Mouse (Mus musculus): ENCODE measurements at regions not wholly inside any gene's neighbourhood (a gene's known extent, or its start where the extent isn't known, plus 50 kb on each side); places are given as distances from the start of the nearest gene placed in this dataset.
A peak's percentile ranks its signal among the peaks of the same experiment; 100 is the strongest.

- DNase-seq: no peak
- intact Hi-C loops (cut with DNase I): no loop called here
Observed at GRCm38 (mm10) chr3:37997998-37998397, 273.7 kb upstream of the Gm5148 start.

GRCm38 (mm10) chr3:37989992-37990391 lies 265.7 kb upstream of the Gm5148 start:
- DNase-seq: no peak
- intact Hi-C loops (cut with DNase I): no loop called here

- intact Hi-C loops (cut with DNase I): no loop called here
- no peak for DNase-seq
Observed at GRCm38 (mm10) chr3:37987775-37988505, 263.6 kb upstream of the Gm5148 start.

GRCm38 (mm10) chr3:37987007-37987774 lies 262.9 kb upstream of the Gm5148 start:
- DNase-seq: no peak
- intact Hi-C loops (cut with DNase I): no loop called here

GRCm38 (mm10) chr3:37984706-37985105 lies 260.4 kb upstream of the Gm5148 start:
- intact Hi-C loops (cut with DNase I): no loop called here
- no peak for DNase-seq

GRCm38 (mm10) chr3:37981481-37982180 lies 257.3 kb upstream of the Gm5148 start:
- no peak for DNase-seq
- intact Hi-C loops (cut with DNase I): no loop called here

GRCm38 (mm10) chr3:37979871-37980270 lies 255.6 kb upstream of the Gm5148 start:
- intact Hi-C loops (cut with DNase I): loop anchor here (5.0 to 10.0 kb wide), 3 partner anchors 43 to 222 kb away; no protein-coding TSS in a partner anchor
- peak in 1 of 2 experiments; percentile 31 for DNase-seq

- intact Hi-C loops (cut with DNase I): loop anchor here (5.0 to 10.0 kb wide), 3 partner anchors 41 to 224 kb away; no protein-coding TSS in a partner anchor
Observed at GRCm38 (mm10) chr3:37978481-37978880, 254.2 kb upstream of the Gm5148 start.

GRCm38 (mm10) chr3:37977453-37977852 lies 253.2 kb upstream of the Gm5148 start:
- no peak for DNase-seq
- intact Hi-C loops (cut with DNase I): loop anchor here (5.0 to 10.0 kb wide), 3 partner anchors 40 to 225 kb away; no protein-coding TSS in a partner anchor

More at GRCm38 (mm10) chr3:37978481-37978880, 254.2 kb upstream of the Gm5148 start:
- DNase-seq: peak; percentile 82 to 86

- DNase-seq: peak; percentile 82 to 83
- intact Hi-C loops (cut with DNase I): loop anchor here (5.0 to 10.0 kb wide), 3 partner anchors 39 to 226 kb away; no protein-coding TSS in a partner anchor
Observed at GRCm38 (mm10) chr3:37976566-37976965, 252.3 kb upstream of the Gm5148 start.

GRCm38 (mm10) chr3:37975194-37975756 lies 251.0 kb upstream of the Gm5148 start:
- peak in 1 of 2 experiments; percentile 5 for DNase-seq
- intact Hi-C loops (cut with DNase I): loop anchor here (5.0 to 10.0 kb wide), 3 partner anchors 38 to 227 kb away; no protein-coding TSS in a partner anchor

- intact Hi-C loops (cut with DNase I): loop anchor here (10.0 kb wide), 1 partner anchor 142 kb away; no protein-coding TSS in a partner anchor
- DNase-seq: no peak
Observed at GRCm38 (mm10) chr3:37972931-37973330, 248.6 kb upstream of the Gm5148 start.

GRCm38 (mm10) chr3:37971240-37971639 lies 246.9 kb upstream of the Gm5148 start:
- DNase-seq: no peak
- intact Hi-C loops (cut with DNase I): loop anchor here (10.0 kb wide), 1 partner anchor 144 kb away; no protein-coding TSS in a partner anchor

GRCm38 (mm10) chr3:37968654-37969053 lies 244.4 kb upstream of the Gm5148 start:
- intact Hi-C loops (cut with DNase I): no loop called here
- DNase-seq: no peak

GRCm38 (mm10) chr3:37965221-37965620 lies 240.9 kb upstream of the Gm5148 start:
- intact Hi-C loops (cut with DNase I): no loop called here

GRCm38 (mm10) chr3:37964083-37964482 lies 239.8 kb upstream of the Gm5148 start:
- intact Hi-C loops (cut with DNase I): no loop called here
- DNase-seq: no peak

More at GRCm38 (mm10) chr3:37965221-37965620, 240.9 kb upstream of the Gm5148 start:
- no peak for DNase-seq

GRCm38 (mm10) chr3:37962811-37963210 lies 238.5 kb upstream of the Gm5148 start:
- intact Hi-C loops (cut with DNase I): no loop called here
- no peak for DNase-seq

- intact Hi-C loops (cut with DNase I): no loop called here
- DNase-seq: peak in 1 of 2 experiments; percentile 15
Observed at GRCm38 (mm10) chr3:37962043-37962810, 237.9 kb upstream of the Gm5148 start.

- DNase-seq: no peak
- intact Hi-C loops (cut with DNase I): loop anchor here (10.0 kb wide), 1 partner anchor 484 kb away; no protein-coding TSS in a partner anchor
Observed at GRCm38 (mm10) chr3:37958361-37958978, 234.2 kb upstream of the Gm5148 start.
